Mouse (Mus musculus): ENCODE results near the gene Nprl2. TPM values are rescaled to one million over a fixed set of nuclear protein-coding genes. Genes with fewer than 3 reads are reported as not detected.

Gene Nprl2
- polyA plus RNA-seq (2012; rRNA removed) (52.7 and 59.2 TPM in 2 replicates), polyA plus RNA-seq (2014; fragmentation: Nextera tagmentation; extraction: Ambion mirVana) (37.6 and 38.6 TPM in 2 replicates)

- ATAC-seq (ENCODE audit: low FRiP score, low read depth), result peak; percentile 90
- H3K4me1 ChIP-seq (ENCODE audit: control insufficient read depth, insufficient read depth, low read length), result peaks cover 23% of the 10 kb centered on the region
- no peak within 1 kb of the TSS for H3K27ac ChIP-seq (replicated peaks; ENCODE audit: low read depth, low read length)
- peak; percentile 93 for DNase-seq (ENCODE audit: low spot score)
- no peak for TF ChIP-seq POLR2A (IDR thresholded peaks at IDR 0.05; ENCODE audit: borderline replicate concordance, extremely low read depth, insufficient read depth, insufficient read length)
- H3K36me3 ChIP-seq (ENCODE audit: control insufficient read depth, insufficient read depth, low read length), result peaks cover 48% of the 10 kb centered on the region
- H3K4me2 ChIP-seq (replicated peaks; ENCODE audit: low read depth, low read length, severe bottlenecking), result peak within 1 kb of the TSS; percentile 93
- H3K9me3 ChIP-seq (ENCODE audit: control insufficient read depth, low read length), result no peaks in the 10 kb centered on the region
- H3K4me3 ChIP-seq (replicated peaks; ENCODE audit: low read length), result peak within 1 kb of the TSS; percentile 72
- peak within 1 kb of the TSS; percentile 52 for H3K9ac ChIP-seq (ENCODE audit: low read depth, low read length, severe bottlenecking)
- under 1% methylated on average over 46 of the region's 46 CpGs for WGBS
- H3K27me3 ChIP-seq (ENCODE audit: control insufficient read depth, insufficient read depth, low read length), result no peaks in the 10 kb centered on the region
These were observed at the start of gene Nprl2, which contains the start of gene Cyb561d2 for GRCm38 (mm10) chr9:107541474-107542351. Gene Nprl2, plus strand, starts transcription at chr9:107542226. Gene Cyb561d2, minus strand, starts transcription at chr9:107542193.

- ATAC-seq (ENCODE audit: low FRiP score, low read depth), result no peak
- no peak for DNase-seq (ENCODE audit: low spot score)
- 0 out of 2 replicates have a peak, but pooled peaks cover 5% of the 10 kb centered on the region for H3K4me1 ChIP-seq (ENCODE audit: control insufficient read depth, insufficient read depth, low read length)
- 71% methylated on average over 1 of the region's 1 CpGs for WGBS
- H3K27ac ChIP-seq (replicated peaks; ENCODE audit: low read depth, low read length), result no peak overlapping the region
- TF ChIP-seq POLR2A (IDR thresholded peaks at IDR 0.05; ENCODE audit: borderline replicate concordance, extremely low read depth, insufficient read depth, insufficient read length), result no peak
- no peak overlapping the region for H3K9ac ChIP-seq (ENCODE audit: low read depth, low read length, severe bottlenecking)
- no peaks in the 10 kb centered on the region for H3K9me3 ChIP-seq (ENCODE audit: control insufficient read depth, low read length)
- no peak overlapping the region for H3K4me3 ChIP-seq (replicated peaks; ENCODE audit: low read length)
- no peaks in the 10 kb centered on the region for H3K27me3 ChIP-seq (ENCODE audit: control insufficient read depth, insufficient read depth, low read length)
- H3K4me2 ChIP-seq (replicated peaks; ENCODE audit: low read depth, low read length, severe bottlenecking), result no peak overlapping the region
- H3K36me3 ChIP-seq (ENCODE audit: control insufficient read depth, insufficient read depth, low read length), result no peaks in the 10 kb centered on the region
These were observed 48.5 kb upstream of the Nprl2 start for GRCm38 (mm10) chr9:107493511-107493910.

- Histone ChIP-seq H3K4me2 (replicated peaks; ENCODE audit: low read depth, low read length, severe bottlenecking) (no peak overlapping the region), H3K4me1 (ENCODE audit: control insufficient read depth, insufficient read depth, low read length) (0 out of 2 replicates have a peak, but pooled peaks cover 5% of the 10 kb centered on the region), H3K9me3 (ENCODE audit: control insufficient read depth, low read length) (no peaks in the 10 kb centered on the region), H3K27me3 (ENCODE audit: control insufficient read depth, insufficient read depth, low read length) (no peaks in the 10 kb centered on the region), H3K4me3 (replicated peaks; ENCODE audit: low read length) (no peak overlapping the region), H3K9ac (ENCODE audit: low read depth, low read length, severe bottlenecking) (no peak overlapping the region), H3K36me3 (ENCODE audit: control insufficient read depth, insufficient read depth, low read length) (no peaks in the 10 kb centered on the region), H3K27ac (replicated peaks; ENCODE audit: low read depth, low read length) (no peak overlapping the region)
- no peak for TF ChIP-seq POLR2A (IDR thresholded peaks at IDR 0.05; ENCODE audit: borderline replicate concordance, extremely low read depth, insufficient read depth, insufficient read length)
- WGBS, result 62% methylated on average over 11 of the region's 12 CpGs
- ATAC-seq (ENCODE audit: low FRiP score, low read depth) (no peak), DNase-seq (ENCODE audit: low spot score) (no peak)
These were observed 47.8 kb upstream of the Nprl2 start for GRCm38 (mm10) chr9:107494238-107494637.

GRCm38 (mm10) chr9:107496359-107496758, 45.7 kb upstream of the Nprl2 start:
- TF ChIP-seq POLR2A (IDR thresholded peaks at IDR 0.05; ENCODE audit: borderline replicate concordance, extremely low read depth, insufficient read depth, insufficient read length), result no peak

GRCm38 (mm10) chr9:107500708-107501286, 41.2 kb upstream of the Nprl2 start:
- no peak for TF ChIP-seq POLR2A (IDR thresholded peaks at IDR 0.05; ENCODE audit: borderline replicate concordance, extremely low read depth, insufficient read depth, insufficient read length)
- ATAC-seq (ENCODE audit: low FRiP score, low read depth), result no peak
- H3K27me3 ChIP-seq (ENCODE audit: control insufficient read depth, insufficient read depth, low read length), result no peaks in the 10 kb centered on the region; the same call in 1 of the 2 replicates
- no peak overlapping the region for H3K27ac ChIP-seq (replicated peaks; ENCODE audit: low read depth, low read length)
- 76% methylated on average over 3 of the region's 3 CpGs for WGBS
- no peak for DNase-seq (ENCODE audit: low spot score)
- H3K4me3 ChIP-seq (replicated peaks; ENCODE audit: low read length), result no peak overlapping the region
- H3K4me1 ChIP-seq (ENCODE audit: control insufficient read depth, insufficient read depth, low read length), result no peaks in the 10 kb centered on the region; the same call in 1 of the 2 replicates
- H3K36me3 ChIP-seq (ENCODE audit: control insufficient read depth, insufficient read depth, low read length), result no peaks in the 10 kb centered on the region
- H3K4me2 ChIP-seq (replicated peaks; ENCODE audit: low read depth, low read length, severe bottlenecking), result no peak overlapping the region
- no peak overlapping the region for H3K9ac ChIP-seq (ENCODE audit: low read depth, low read length, severe bottlenecking)
- no peaks in the 10 kb centered on the region for H3K9me3 ChIP-seq (ENCODE audit: control insufficient read depth, low read length)

More at GRCm38 (mm10) chr9:107496359-107496758, 45.7 kb upstream of the Nprl2 start:
- no peak overlapping the region for H3K27ac ChIP-seq (replicated peaks; ENCODE audit: low read depth, low read length)
- no peak overlapping the region for H3K4me3 ChIP-seq (replicated peaks; ENCODE audit: low read length)
- no peaks in the 10 kb centered on the region for H3K9me3 ChIP-seq (ENCODE audit: control insufficient read depth, low read length)
- H3K27me3 ChIP-seq (ENCODE audit: control insufficient read depth, insufficient read depth, low read length), result no peaks in the 10 kb centered on the region
- no peak overlapping the region for H3K4me2 ChIP-seq (replicated peaks; ENCODE audit: low read depth, low read length, severe bottlenecking)
- no peaks in the 10 kb centered on the region for H3K36me3 ChIP-seq (ENCODE audit: control insufficient read depth, insufficient read depth, low read length)
- ATAC-seq (ENCODE audit: low FRiP score, low read depth), result no peak
- H3K4me1 ChIP-seq (ENCODE audit: control insufficient read depth, insufficient read depth, low read length), result no peaks in the 10 kb centered on the region
- 87% methylated on average over 3 of the region's 3 CpGs for WGBS
- no peak for DNase-seq (ENCODE audit: low spot score)
- H3K9ac ChIP-seq (ENCODE audit: low read depth, low read length, severe bottlenecking), result no peak overlapping the region
